Mouse (Mus musculus): Measurements from ENCODE around the gene Rcc2.

The Rcc2 gene

GRCm38 (mm10) chr4:140700269-140701018 is at the start of gene Rcc2:
Gene Rcc2, plus strand, starts transcription at chr4:140700541.
- no peak for DNase-seq (ENCODE audit: low spot score)

GRCm38 (mm10) chr4:140653835-140654583 is 46.3 kb upstream of the Rcc2 start:
- no peak for DNase-seq (ENCODE audit: low spot score)

- DNase-seq (ENCODE audit: low spot score) = no peak
Measured at GRCm38 (mm10) chr4:140654798-140655197, 45.5 kb upstream of the Rcc2 start.

GRCm38 (mm10) chr4:140656529-140656928 is 43.8 kb upstream of the Rcc2 start:
- no peak for DNase-seq (ENCODE audit: low spot score)

- peak; percentile 48 for DNase-seq (ENCODE audit: low spot score)
Measured at GRCm38 (mm10) chr4:140657681-140658575, 42.4 kb upstream of the Rcc2 start.

- no peak for DNase-seq (ENCODE audit: low spot score)
Measured at GRCm38 (mm10) chr4:140661406-140662022, 38.8 kb upstream of the Rcc2 start.

- DNase-seq (ENCODE audit: low spot score) = no peak
Measured at GRCm38 (mm10) chr4:140662453-140662852, 37.9 kb upstream of the Rcc2 start.

GRCm38 (mm10) chr4:140662882-140663585 is 37.3 kb upstream of the Rcc2 start:
- no peak for DNase-seq (ENCODE audit: low spot score)

GRCm38 (mm10) chr4:140665053-140665452 is 35.3 kb upstream of the Rcc2 start:
- DNase-seq (ENCODE audit: low spot score) = no peak

GRCm38 (mm10) chr4:140665760-140666159 is 34.6 kb upstream of the Rcc2 start, which contains the start of gene Arhgef10l:
Gene Arhgef10l, minus strand, starts transcription at chr4:140666012.
- DNase-seq (ENCODE audit: low spot score) = peak; percentile 82

GRCm38 (mm10) chr4:140667802-140668201 is 32.5 kb upstream of the Rcc2 start:
- no peak for DNase-seq (ENCODE audit: low spot score)

GRCm38 (mm10) chr4:140673527-140674264 is 26.6 kb upstream of the Rcc2 start:
- DNase-seq (ENCODE audit: low spot score) = no peak

GRCm38 (mm10) chr4:140674345-140674926 is 25.9 kb upstream of the Rcc2 start:
- peak; percentile 80 for DNase-seq (ENCODE audit: low spot score)

GRCm38 (mm10) chr4:140679038-140679437 is 21.3 kb upstream of the Rcc2 start:
- DNase-seq (ENCODE audit: low spot score) = no peak

GRCm38 (mm10) chr4:140679723-140680380 is 20.5 kb upstream of the Rcc2 start:
- peak; percentile 86 for DNase-seq (ENCODE audit: low spot score)

GRCm38 (mm10) chr4:140680731-140681397 is 19.5 kb upstream of the Rcc2 start:
- no peak for DNase-seq (ENCODE audit: low spot score)

GRCm38 (mm10) chr4:140683608-140684007 is 16.7 kb upstream of the Rcc2 start:
- DNase-seq (ENCODE audit: low spot score) = no peak

GRCm38 (mm10) chr4:140684141-140684871 is 16.0 kb upstream of the Rcc2 start:
- DNase-seq (ENCODE audit: low spot score) = peak; percentile 54

Data from lung, postnatal 25 days (tissue).